Mouse (Mus musculus) right cerebral cortex, postnatal 14 days (tissue): ENCODE data around the gene Tmem245.

ENCODE experiments used
- DNase-seq: peaks from one replicate; pipeline ENCODE4 v3.0.0; 2022

Gene Tmem245

GRCm38 (mm10) chr4:56946641-56947640 is at the start of gene Tmem245:
Gene Tmem245 (minus strand): TSS chr4:56947437.
- peak; percentile 92 for DNase-seq

GRCm38 (mm10) chr4:56993331-56993730 is 46.1 kb upstream of the Tmem245 start:
- DNase-seq: no peak

- no peak for DNase-seq
These were observed 44.7 kb upstream of the Tmem245 start for GRCm38 (mm10) chr4:56991951-56992350.

- DNase-seq: peak; percentile 70
These were observed 43.0 kb upstream of the Tmem245 start, which contains the start of gene Frrs1l for GRCm38 (mm10) chr4:56990215-56990584. Gene Frrs1l (minus strand): TSS chr4:56990391.

GRCm38 (mm10) chr4:56989431-56990214 is 42.4 kb upstream of the Tmem245 start:
- peak; percentile 46 for DNase-seq

GRCm38 (mm10) chr4:56965586-56966179 is 18.4 kb upstream of the Tmem245 start:
- no peak for DNase-seq

- DNase-seq: no peak
These were observed 16.4 kb upstream of the Tmem245 start for GRCm38 (mm10) chr4:56963687-56964086.

GRCm38 (mm10) chr4:56961320-56961925 is 14.2 kb upstream of the Tmem245 start:
- no peak for DNase-seq

GRCm38 (mm10) chr4:56957518-56957917 is 10.3 kb upstream of the Tmem245 start:
- no peak for DNase-seq

- no peak for DNase-seq
These were observed 6.0 kb upstream of the Tmem245 start for GRCm38 (mm10) chr4:56953235-56953634.

- DNase-seq: no peak
These were observed 4.5 kb upstream of the Tmem245 start for GRCm38 (mm10) chr4:56951701-56952100.

GRCm38 (mm10) chr4:56949494-56949893 is 2.3 kb upstream of the Tmem245 start:
- no peak for DNase-seq

GRCm38 (mm10) chr4:56946180-56946579 is 1.1 kb downstream of the Tmem245 start:
- DNase-seq: no peak

GRCm38 (mm10) chr4:56944286-56944685 is 3.0 kb downstream of the Tmem245 start:
- DNase-seq: no peak

- DNase-seq: no peak
These were observed 4.0 kb downstream of the Tmem245 start for GRCm38 (mm10) chr4:56943258-56943657.

GRCm38 (mm10) chr4:56942567-56942966 is 4.7 kb downstream of the Tmem245 start:
- no peak for DNase-seq

GRCm38 (mm10) chr4:56941481-56941880 is 5.8 kb downstream of the Tmem245 start:
- no peak for DNase-seq

- no peak for DNase-seq
These were observed 10.1 kb downstream of the Tmem245 start for GRCm38 (mm10) chr4:56937136-56937535.

- no peak for DNase-seq
These were observed 11.9 kb downstream of the Tmem245 start for GRCm38 (mm10) chr4:56935327-56935726.

GRCm38 (mm10) chr4:56933154-56933553 is 14.1 kb downstream of the Tmem245 start:
- no peak for DNase-seq

- no peak for DNase-seq
These were observed 15.1 kb downstream of the Tmem245 start for GRCm38 (mm10) chr4:56932096-56932495.

GRCm38 (mm10) chr4:56930312-56930711 is 16.9 kb downstream of the Tmem245 start:
- DNase-seq: no peak

- no peak for DNase-seq
These were observed 20.3 kb downstream of the Tmem245 start for GRCm38 (mm10) chr4:56926971-56927370.
